Mouse (Mus musculus): Measurements from ENCODE around the gene Cxcl17. TPM values are rescaled to one million over a fixed set of nuclear protein-coding genes. Genes with fewer than 3 reads are reported as not detected.

Gene Cxcl17
- not detected for polyA plus RNA-seq (2017; shearing (Covaris generic))

GRCm38 (mm10) chr7:25412833-25413441, at the start of gene Cxcl17:
Cxcl17 (minus strand) TSS chr7:25412886.

DNA sequence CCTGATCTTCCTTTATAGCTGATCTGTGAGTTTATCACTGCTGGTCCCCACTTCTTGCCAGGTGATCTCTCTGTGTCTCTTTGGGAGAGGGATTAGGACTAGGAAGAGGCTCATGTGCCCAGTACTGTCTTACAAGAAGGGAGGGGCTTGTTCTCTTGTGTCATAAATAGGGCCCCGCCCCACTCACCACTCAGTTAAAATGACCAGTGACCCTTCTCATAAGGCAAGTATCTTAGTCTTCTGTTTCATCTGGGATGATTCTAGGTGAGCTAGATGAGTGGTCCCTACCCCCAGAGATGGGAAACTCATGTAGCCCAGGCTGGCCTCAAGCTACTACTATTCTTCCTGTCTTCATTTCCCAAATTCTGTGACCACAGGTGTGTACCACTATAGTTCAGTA, 14.1 kb downstream of the Cxcl17 start, which contains the start of gene Lipe:
Gene Lipe, minus strand, starts transcription at position 101 of the 400 bp plus-strand sequence.

GRCm38 (mm10) chr7:25369058-25369749, 43.5 kb downstream of the Cxcl17 start, which contains the start of gene Cnfn:
Cnfn (minus strand) TSS chr7:25369724.

Other genes with a start within 250 kb of the Cxcl17 start
- gene Pou2f2, start 233.2 kb downstream of the Cxcl17 start, polyA plus RNA-seq (2017; shearing (Covaris generic)), result 62.9 TPM
- 118 TPM for gene Dedd2, start 192.3 kb downstream of the Cxcl17 start, polyA plus RNA-seq (2017; shearing (Covaris generic))
- 1.9 TPM for gene Zfp526, start 191.5 kb downstream of the Cxcl17 start, polyA plus RNA-seq (2017; shearing (Covaris generic))
- 88.4 TPM for gene Gsk3a, start 175.0 kb downstream of the Cxcl17 start, polyA plus RNA-seq (2017; shearing (Covaris generic))
- 4.5 TPM for gene Erf, start 162.1 kb downstream of the Cxcl17 start, polyA plus RNA-seq (2017; shearing (Covaris generic))
- 38.1 TPM for gene Cic, start 145.2 kb downstream of the Cxcl17 start, polyA plus RNA-seq (2017; shearing (Covaris generic))
- gene Pafah1b3, start 114.9 kb downstream of the Cxcl17 start, polyA plus RNA-seq (2017; shearing (Covaris generic)), result 20.5 TPM
- gene Prr19, start 111.5 kb downstream of the Cxcl17 start, polyA plus RNA-seq (2017; shearing (Covaris generic)), result not detected
- not detected for gene Tmem145, start 106.8 kb downstream of the Cxcl17 start, polyA plus RNA-seq (2017; shearing (Covaris generic))
- 0.25 TPM for gene Megf8, start 95.7 kb downstream of the Cxcl17 start, polyA plus RNA-seq (2017; shearing (Covaris generic))
- gene Cnfn, start 43.2 kb downstream of the Cxcl17 start, polyA plus RNA-seq (2017; shearing (Covaris generic)), result not detected
- 6.0 TPM for gene Lipe, start 14.2 kb downstream of the Cxcl17 start, polyA plus RNA-seq (2017; shearing (Covaris generic))
- 0.11 TPM for gene Ceacam1, start 64.7 kb upstream of the Cxcl17 start, polyA plus RNA-seq (2017; shearing (Covaris generic))
- gene Ceacam2, start 127.0 kb upstream of the Cxcl17 start, polyA plus RNA-seq (2017; shearing (Covaris generic)), result not detected
- not detected for gene Erich4, start 203.0 kb upstream of the Cxcl17 start, polyA plus RNA-seq (2017; shearing (Covaris generic))
- 67.3 TPM for gene Dmac2, start 206.5 kb upstream of the Cxcl17 start, polyA plus RNA-seq (2017; shearing (Covaris generic))
- gene B3gnt8, start 213.8 kb upstream of the Cxcl17 start, polyA plus RNA-seq (2017; shearing (Covaris generic)), result 0.20 TPM
- 36.8 TPM for gene Bckdha, start 246.1 kb upstream of the Cxcl17 start, polyA plus RNA-seq (2017; shearing (Covaris generic))
- gene Exosc5, start 246.3 kb upstream of the Cxcl17 start, polyA plus RNA-seq (2017; shearing (Covaris generic)), result 52.9 TPM